Mouse (Mus musculus) ES-E14 (cell line): ENCODE measurements around the gene Ankrd22.

ENCODE experiments used
- HCFC1 ChIP-seq: IDR thresholded peaks from 2 replicates; pipeline ENCODE4 v1.6.1; 2012; ENCODE audit warnings: low read length, inconsistent platforms, borderline replicate concordance; ENCODE audit not compliant: insufficient read depth
- MAFK ChIP-seq: IDR thresholded peaks from 2 replicates; pipeline ENCODE4 v1.6.1; 2014; ENCODE audit warnings: mild to moderate bottlenecking, low read depth, low read length, inconsistent platforms; ENCODE audit not compliant: insufficient read depth
- ZC3H11A ChIP-seq: IDR thresholded peaks from 2 replicates; pipeline ENCODE4 v1.6.1; 2012; ENCODE audit warnings: low read depth, mild to moderate bottlenecking, inconsistent platforms, low read length, borderline replicate concordance
- ZNF384 ChIP-seq: IDR thresholded peaks from 2 replicates; pipeline ENCODE4 v1.6.1; 2012; ENCODE audit warnings: low read depth, low read length, inconsistent platforms

GRCm38 (mm10) chr19:34153263-34154144 is 12.3 kb downstream of the Ankrd22 start:
- no peak for TF ChIP-seq MAFK
- no peak for TF ChIP-seq ZC3H11A
- TF ChIP-seq ZNF384: no peak
- no peak for TF ChIP-seq HCFC1
